Mouse (Mus musculus) adrenal gland, adult 2 months (tissue): ENCODE measurements at regions not wholly inside any gene's neighbourhood (a gene's known extent, or its start where the extent isn't known, plus 50 kb on each side); places are given as distances from the start of the nearest gene placed in this dataset.

ENCODE experiments used
- DNase-seq: peaks from one replicate; pipeline ENCODE4 v3.0.0; 2021

DNA sequence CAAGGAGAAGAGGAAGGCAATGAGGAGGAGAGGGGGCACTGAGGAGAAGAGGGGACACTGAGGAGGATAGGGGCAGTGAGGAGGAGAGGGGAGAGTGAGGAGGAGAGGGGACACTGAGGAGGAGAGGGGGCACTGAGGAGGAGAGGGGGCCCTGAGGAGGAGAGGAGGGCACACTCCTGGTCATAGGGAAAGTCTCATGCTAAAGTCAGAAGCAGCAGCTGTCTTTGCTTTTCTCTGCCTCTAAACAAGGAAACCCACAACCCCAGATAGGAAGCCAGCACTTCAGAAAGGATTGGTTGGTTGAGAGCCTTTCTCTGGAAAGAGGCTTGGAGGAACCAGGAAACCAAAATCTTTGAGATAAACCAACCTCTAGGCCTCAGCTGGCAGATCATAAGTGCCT lies 94.3 kb upstream of the Pgrmc2 start:
- DNase-seq = no peak

DNA sequence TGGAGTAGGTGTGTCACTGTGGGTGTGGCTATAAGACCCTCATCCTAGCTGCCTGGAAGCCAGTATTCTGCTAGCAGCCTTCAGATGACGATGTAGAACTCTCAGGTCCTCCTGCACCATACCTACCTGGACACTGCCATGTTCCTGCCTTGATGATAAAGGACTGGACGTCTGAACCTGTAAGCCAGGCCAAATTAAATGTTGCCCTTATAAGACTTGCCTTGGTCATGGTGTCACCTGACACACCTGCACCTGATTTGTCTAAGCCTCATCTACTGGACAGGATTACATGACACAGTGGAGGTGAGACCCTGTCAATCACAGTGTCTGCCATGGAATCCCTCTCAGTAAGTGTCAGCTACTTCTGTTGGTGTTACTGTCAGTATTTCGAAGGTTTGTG lies 92.5 kb upstream of the Pgrmc2 start:
- DNase-seq = no peak

DNA sequence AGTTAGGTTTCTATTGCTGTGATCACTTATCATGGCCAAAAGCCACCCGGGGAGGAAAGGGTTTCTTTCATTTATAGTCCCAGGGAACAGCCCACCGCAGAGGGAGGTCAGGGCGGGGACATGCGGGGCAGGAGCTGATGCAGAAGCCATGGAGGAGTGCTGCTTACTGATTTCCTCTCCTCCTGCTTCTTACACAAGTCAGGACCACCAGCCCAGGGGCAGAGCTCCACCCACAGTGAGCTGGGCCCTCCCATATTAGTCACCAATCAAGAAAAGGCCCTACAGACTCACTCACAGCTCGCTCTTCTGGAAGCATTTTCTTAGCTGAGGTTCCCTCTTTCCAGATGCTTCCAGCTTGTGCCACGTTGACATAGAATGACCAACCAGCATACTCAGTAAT lies 90.7 kb upstream of the Pgrmc2 start:
- no peak for DNase-seq

DNA sequence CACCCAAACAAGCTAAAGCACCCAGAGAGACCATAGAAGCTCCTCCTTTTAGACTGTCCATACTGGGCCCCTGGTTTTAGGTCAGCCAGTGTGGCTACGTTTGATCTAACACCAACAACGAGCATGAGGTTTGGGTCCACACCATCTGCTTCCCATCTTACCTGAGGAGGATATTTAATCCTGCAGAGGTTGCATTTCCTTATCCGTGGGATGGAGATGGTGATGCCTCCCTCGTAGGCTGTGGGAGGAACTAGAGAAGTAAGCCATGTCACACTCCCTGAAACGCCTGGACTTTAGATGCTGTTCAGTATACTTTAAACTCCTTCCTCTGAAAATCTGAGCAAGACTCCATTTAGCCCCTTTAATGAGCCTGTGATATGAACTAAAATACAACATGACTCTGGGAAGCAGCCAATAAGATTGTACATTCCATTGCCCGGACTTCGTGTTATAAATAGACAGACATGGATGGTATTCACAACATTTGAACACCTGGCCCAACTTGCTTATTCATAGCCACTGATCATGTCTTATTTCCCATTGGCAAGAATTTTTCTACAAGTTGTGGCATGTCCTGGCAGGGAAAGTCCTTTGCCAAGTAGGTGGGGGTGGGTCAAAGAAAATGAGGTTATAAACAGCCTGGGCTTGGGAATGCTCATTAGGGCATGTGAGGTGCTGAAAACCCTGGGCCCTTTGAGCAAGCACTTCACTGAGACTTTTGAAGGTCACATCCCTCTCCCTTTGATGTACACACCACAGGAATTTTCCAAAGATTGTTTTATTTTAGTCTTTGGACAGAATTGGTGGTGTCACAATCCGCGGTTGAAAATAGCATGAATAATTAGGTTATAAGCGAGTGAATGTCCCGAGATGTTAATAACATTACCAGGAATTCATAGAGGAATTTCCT lies 89.7 kb upstream of the Pgrmc2 start:
- no peak for DNase-seq

DNA sequence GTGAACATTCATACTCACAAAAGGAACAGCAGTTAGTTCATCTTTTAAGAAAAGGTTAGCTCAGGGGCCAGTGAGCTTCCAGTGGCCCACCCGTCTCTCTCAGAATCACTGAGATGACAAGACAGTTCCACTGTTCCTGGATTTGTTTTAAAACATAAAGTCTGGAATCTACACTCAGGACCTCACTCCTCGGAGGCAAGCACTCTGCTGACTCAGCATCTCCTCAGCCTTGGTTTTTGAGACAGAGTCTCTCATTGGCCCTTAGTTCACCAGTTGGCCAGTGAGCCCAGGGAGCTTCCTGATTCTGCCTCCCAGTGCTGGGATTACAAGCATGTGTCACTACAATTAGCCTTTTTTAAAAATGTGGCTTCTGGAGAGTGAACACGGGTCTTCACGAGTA lies 88.9 kb upstream of the Pgrmc2 start:
- no peak for DNase-seq

DNA sequence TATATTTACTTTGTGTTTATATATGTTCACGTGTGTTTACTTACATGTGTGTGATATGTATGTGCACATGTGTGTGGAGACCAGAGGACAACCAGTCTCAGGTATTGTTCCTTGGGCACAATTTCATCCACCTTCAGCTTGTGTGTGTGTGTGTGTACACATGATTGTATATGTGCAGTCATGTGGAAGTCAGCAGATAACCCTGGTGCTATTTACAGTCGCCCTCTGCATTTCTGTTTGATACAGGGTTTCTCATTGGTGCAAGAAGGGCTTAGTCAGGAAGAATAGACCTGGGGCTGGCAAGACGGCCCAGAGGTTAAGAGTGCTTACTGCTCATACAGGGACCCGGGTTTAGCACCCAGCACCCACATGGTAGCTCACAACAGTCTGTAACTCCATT lies 88.5 kb upstream of the Pgrmc2 start:
- no peak for DNase-seq

DNA sequence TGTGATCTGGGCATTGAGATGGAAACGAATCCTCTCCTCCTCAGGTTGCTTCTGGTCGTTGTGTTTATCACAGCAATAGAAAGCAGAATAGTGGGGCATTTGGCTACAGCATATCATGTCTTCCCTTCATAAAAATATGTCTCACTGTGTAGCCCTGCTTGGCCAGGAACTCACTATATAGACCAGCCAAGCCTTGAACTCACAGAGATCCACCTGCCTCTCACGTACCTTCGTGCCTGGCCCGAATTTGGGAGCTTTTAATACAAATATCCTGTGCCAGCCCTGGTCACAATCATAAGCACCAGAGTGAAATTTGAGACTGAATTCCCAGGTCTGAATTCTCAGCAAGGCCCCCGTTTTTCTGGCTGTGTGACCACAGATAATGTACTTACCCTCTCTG lies 87.7 kb upstream of the Pgrmc2 start:
- no peak for DNase-seq

DNA sequence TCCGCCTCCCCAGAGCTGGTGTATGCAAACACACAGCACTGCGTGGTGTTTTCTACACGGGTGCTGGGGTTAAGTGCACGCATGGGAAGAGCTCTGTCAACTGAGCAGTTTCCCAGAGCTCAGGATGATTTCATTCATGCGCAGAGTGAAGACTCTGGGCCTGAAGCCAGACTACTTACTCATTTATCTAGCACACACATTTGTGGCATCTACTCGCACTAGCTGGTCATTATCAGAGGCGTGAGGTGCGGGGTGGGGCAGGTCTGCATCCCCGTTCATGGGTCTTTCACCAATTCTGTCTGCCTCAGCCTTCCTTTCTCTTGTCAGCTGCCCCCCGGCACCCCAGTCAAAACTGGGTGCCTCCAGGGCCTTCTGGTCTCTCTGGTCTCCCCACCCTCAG lies 86.6 kb upstream of the Pgrmc2 start:
- no peak for DNase-seq

DNA sequence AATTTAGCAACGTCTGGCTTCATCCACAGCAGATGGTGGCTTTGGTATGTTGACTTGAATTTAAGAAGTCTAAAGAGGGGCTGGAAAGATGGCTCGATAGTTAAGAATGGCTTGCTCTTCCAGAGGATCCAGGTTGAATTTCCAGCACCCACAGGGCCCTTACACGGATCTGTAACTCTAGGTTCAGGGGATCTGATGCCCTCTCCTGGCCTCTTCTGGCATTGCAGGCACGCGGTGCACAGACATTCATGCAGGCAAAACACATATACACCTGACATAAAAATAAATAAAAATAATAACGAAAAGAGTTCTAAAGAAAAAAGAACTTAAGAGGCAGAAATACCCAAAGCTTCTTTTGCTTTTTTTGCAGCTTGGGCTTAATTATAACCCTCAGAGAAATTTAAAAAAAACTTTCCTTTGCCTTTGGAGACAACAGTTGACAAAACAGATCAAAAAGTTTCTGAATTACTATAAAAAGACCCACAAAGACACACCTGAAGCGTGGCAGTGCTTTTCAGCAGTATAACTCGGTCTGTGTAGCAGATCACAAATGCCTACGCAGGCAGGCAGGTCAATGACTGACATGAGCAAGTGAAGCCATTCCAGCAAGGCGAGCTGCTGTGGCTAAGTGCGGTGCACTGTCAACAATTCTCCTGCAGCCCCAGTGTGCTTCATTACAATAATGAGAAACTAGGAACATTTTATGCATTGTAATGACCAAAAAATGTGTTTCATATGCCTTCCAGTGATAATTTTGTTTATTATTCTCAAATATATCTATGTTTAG lies 85.5 kb upstream of the Pgrmc2 start:
- no peak for DNase-seq

DNA sequence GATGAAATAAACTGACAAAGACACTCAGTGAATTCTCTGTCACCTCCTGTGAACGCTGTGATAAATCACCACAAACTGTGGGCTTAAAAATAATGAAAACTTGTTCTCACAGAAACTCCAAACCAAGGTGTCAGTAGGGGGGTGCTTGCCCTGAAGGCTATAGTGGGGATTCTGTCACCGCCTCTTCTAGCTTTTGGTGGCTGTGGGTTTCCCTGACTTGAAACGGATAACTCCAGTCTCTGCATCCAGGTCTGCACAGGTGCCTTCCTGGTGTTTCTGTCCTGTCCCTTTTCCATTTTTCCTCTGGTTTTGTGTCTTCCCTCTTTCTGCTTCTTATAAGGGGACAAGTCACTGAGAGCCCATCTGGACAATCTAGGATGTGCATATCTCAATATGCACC lies 84.6 kb upstream of the Pgrmc2 start:
- no peak for DNase-seq

DNA sequence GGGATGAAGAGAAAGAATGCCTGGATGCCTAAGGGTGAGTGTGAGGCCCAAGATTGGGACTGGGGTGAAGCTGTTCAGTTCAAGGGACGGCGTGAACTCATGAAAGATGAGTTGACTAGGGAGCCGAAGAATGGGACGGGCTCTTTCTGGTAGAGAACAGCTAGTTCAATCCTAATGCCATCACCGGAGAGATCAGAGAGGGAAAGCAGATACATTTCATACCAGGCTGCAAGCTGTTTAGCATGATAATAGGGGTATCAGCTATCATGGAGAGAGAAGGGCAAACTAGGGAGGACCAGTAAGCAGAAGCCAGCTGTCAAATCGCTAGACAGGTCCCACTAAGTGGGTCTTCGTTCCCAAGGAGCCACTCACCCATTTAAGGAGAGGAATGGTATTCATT lies 81.9 kb upstream of the Pgrmc2 start:
- no peak for DNase-seq

DNA sequence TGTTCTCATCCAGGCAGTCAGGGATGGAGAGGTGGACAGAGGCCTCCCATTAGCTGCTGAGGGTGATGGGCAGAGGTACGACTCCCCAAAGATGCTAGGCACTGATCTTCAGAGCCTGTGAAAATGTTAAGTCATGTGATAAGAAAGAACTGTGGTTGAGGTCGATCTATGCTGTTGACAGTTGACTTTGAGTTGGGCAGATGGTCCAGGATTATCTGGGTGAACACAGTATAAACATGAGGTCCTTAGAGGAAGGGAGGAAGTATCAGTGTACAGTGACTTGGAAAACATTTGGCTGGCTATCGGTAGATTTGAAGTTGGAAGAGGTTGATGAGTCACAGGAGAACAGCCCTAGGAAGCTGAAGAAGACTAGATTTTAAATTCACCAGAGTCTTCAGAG lies 80.9 kb upstream of the Pgrmc2 start:
- DNase-seq = no peak

DNA sequence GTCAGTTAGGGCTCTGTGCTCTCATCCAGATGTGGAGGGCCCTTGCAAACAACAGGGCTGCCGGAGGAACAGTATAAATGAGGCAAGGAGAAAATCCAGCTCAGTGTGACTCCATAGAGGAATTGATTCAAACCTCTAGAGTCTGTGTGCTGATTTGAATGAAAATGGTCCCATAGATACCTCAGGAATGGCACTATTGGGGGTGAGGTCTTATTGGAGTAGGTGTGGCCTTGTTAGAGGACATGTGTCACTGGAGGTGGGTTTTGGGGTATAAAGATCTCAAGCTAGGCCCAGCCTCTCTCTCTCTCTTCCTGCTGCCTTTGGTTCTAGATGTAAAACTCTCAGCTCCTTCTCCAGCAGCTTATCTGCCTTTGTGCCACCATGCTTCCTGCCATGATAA lies 79.7 kb upstream of the Pgrmc2 start:
- no peak for DNase-seq

DNA sequence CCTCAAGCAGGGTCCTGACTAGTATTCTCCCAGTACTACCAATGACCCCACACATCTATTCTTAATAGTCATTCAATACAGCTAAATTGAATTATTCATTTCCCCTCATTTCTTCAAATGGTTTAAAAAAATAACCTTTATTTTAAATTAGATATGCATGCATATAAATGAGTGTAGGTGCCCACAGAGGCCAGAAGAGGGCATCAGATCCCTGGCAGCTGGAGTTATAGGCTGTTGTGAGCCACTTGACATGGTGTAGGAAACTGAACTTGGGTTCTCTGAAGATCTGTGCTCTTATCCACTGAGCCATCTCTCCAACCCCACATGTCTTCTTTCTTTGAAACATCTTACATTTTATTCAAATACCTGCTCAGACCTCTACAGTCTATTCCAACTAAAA lies 77.8 kb upstream of the Pgrmc2 start:
- DNase-seq = no peak

DNA sequence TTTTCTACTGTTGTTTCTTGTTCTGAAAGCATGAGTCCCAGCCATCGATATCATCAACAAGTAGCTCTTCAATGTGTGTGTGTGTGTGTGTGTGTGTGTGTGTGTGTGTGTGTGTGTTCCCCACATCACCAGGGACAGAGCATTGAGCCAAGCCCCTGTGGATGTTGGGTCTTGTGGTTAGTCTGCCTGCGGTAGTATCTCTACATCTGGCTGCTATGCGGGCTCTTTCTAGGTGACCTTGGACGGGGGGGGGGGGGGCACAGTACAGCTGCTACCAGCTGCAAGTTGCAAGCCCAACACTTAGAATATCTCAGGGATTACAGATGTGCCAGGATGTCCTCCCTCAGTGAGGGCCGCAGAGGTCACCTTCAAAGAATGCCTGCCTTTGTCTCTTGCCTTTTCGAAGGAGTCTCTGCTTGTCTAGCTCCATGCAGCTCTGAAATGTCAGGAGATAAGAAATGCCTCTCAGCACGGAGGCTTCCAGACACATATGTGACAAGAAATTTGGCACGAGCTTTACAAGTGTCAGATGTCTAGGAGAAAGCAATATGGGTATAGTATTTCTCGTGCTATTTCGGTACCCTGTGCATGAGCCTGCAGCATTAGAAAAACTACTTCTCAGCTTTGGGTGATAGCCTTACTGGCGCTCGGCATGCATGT lies 75.6 kb upstream of the Pgrmc2 start:
- DNase-seq = no peak

DNA sequence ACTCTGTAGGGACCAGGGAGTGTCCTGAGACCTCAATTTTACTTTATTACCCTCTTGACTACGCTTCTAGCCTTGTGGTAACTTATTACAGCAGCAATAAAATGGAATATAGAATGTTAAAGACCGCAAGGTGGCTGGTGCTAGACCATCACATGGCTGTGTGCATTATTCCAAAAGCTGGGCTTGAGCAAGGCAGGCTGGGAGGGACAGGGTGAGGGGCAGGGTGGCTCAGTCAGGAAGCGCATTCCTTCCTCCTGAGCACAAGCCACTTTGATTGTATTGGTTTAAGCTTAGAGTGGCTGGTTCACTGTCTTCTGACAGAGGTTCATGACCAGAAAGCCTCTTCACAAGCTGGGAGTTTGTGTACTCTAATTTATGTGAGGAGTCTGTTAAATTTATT lies 74.6 kb upstream of the Pgrmc2 start:
- no peak for DNase-seq

DNA sequence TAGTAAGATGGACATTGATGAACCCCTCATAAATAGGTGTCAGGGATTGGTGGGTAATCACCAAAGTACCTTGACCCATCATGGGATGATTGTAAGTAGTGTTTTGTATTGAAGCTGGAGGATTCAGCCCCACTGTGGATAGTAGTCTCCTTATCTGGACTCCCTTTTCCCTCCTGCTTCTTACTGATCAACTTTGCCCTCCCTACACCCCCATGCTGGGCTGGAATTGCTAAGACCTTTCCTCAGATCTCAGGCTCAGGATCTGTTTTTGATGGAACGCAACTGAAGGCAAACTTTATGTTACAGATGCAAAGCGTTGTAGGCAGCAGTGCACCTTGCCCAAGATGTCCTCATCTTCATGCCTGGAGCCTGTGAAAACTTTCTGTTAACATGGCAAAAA lies 73.7 kb upstream of the Pgrmc2 start:
- DNase-seq = no peak

DNA sequence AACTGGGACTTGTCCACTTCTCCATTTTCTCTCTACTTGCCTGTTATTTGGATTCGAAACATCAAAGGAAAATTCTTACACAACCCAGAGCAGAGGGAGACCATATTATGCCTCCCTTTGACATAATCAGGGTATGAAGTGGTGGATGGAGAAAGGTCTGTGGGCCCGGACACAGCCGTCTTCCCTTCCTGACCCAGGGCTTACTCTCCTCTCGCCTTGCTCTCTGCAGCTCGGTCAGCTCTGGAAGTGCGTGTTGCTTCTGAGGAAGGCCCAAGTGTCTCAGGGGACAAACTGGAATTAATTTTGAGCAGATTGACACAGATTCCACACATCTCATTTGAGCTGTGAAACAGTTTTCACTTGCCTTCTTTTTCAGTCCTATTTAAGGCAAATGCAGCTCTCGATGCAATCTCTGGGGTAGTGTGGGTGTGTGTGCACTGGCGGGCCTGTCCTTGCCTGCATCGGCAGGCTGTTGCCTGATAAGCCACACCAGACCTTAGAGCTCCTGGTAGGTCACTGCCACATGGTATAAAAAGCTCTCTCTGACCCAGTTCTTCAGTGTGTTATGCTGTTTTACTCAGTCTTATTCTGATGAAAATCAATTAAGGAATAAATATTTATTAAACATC lies 72.4 kb upstream of the Pgrmc2 start:
- no peak for DNase-seq

DNA sequence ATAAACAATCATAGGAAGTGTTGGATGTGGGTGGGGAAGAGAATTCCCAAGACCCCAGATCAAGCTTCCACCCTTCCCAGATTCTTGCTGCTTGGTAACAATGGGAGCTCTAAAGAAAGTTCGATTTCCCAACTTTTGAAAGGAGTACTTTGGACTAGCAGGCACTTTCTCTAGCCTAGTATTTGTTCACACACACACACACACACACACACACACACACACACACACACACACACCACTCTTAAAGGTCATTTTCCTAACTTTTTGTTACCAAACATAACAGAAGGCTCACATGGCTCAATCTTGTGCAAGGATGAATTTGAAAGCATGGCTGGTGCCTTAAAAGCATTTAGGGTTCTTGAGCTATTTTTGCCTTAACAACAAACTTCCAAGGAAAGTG lies 71.6 kb upstream of the Pgrmc2 start:
- no peak for DNase-seq

DNA sequence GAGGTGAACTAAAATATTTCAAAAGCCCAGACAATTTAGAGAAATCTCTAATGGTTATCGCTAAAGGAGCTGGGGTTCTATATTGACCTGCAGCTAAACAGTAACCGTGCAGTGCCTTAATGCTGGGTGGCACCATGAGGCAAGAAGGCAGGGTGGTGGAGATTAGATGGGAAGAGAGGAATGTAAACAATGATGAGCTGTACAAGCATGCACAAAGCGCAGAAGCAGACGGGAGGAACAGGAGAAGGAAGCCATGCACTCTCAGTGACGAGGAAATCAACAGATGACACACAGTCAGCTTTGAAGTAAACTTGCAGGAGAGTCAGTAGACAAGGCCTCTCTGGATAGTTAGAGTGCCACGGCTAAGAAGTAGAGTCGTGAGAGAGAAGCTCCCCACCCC lies 69.1 kb upstream of the Pgrmc2 start:
- DNase-seq = no peak

DNA sequence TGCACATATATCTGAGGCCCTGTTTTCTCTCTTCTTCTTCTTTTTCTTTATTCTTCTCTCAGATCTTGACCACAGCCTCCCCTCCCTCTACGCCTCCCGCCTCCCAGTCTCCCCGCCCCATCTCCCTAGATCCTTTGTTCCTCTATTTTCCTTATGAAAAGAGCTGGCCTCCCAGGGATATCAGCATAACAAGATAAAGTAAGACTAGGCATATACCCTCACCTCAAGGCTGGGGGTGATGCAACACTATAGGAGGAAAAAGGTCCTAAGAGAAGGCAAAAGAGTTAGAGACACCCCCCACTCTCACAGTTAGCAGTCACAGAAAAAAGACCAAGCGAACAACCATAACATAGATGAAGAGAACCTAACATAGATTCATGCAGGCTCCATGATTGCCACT lies 57.5 kb upstream of the Pgrmc2 start:
- DNase-seq = no peak

DNA sequence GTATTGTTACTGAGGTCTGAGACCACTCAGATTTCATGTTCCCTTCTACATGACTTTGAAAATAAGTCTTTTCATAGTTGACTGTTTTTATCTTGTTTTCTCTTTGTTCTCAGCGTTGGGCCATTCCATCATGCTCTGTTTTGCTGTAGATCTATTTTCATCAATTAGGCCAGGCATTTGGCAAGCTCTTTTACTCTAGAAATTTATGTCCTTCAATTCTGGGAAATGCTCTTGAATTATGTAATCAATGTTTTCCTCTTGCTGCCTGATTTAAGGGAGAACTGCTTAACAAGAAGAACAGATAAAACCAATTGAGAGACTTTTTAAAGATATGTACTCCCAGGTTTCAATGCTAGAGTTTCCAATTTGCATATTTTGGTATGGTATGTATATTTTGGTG lies 55.1 kb upstream of the Pgrmc2 start:
- no peak for DNase-seq

DNA sequence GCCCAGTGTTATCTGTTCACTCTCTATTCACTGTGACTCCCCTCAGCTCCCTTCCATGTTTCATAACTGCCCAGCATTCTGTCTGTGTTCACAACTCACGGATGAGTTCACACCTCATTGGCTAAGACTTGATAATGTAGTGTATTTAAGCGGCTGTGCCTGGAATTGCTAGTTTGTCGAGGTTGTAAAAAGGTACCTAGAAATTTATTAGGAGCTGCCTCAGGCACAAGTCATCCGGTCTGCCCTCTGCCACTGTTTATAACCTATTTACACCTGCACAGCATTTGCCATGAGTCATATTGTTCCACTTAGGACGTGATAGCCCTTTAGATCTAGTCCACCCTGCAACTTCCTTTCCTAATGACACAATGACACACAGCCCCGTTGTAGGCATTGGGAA lies 50.0 kb upstream of the Pgrmc2 start:
- DNase-seq = no peak
